8 mouse cellular contexts compared by ENCODE assay signal in the genomic region with DNA sequence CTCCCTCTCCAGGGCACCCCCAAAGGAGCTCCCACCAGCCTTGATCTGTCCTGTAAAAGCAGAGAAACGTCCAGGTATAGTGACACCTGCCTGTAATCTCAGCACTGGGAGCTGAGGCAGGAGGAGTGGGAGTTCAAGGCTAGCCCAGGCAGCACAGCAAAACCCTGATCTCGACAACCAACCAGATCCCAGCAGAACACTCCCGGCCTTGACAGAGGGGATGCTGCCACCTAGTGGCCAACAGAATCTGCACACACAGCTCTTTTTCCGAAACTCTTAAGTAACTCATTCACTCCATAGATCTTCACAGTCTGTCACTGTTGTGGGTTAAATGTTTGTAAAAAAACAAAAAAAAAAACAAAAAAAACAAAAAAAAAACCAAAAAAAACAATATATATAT. TPM values are rescaled to one million over a fixed set of nuclear protein-coding genes. Genes with fewer than 3 reads are reported as not detected.
DNase-seq lines count a peak whose midpoint lies in the region; ATAC-seq and TF ChIP-seq lines count a peak whose summit lies in the region.

No protein-coding gene starts in this region.

- H3K36me3 ChIP-seq in kidney, adult 2 months (ENCODE audit: control insufficient read depth, insufficient read depth, low read length): no peaks in the 10 kb centered on the region
- H3K36me3 ChIP-seq in limb, embryonic 11.5 days (ENCODE audit: control insufficient read depth, insufficient read depth, low read length): no peaks in the 10 kb centered on the region

- no peaks in the 10 kb centered on the region for H3K27me3 ChIP-seq in kidney, adult 2 months (replicated peaks; ENCODE audit: control insufficient read depth, insufficient read depth, low read length)
- no peaks in the 10 kb centered on the region for H3K27me3 ChIP-seq in limb, embryonic 11.5 days (ENCODE audit: control insufficient read depth, insufficient read depth, low read length)

- H3K4me2 ChIP-seq in limb, embryonic 11.5 days (ENCODE audit: low read depth, severe bottlenecking): no peak overlapping the region

- peak; percentile 94 for TF ChIP-seq CTCF in kidney, adult 2 months (conservative IDR thresholded peaks at IDR 0.05; ENCODE audit: insufficient read depth, insufficient read length, low read depth, low read length)

- no peaks in the 10 kb centered on the region for H3K4me1 ChIP-seq in kidney, adult 2 months (ENCODE audit: control insufficient read depth, insufficient read depth, low read length)
- no peaks in the 10 kb centered on the region for H3K4me1 ChIP-seq in limb, embryonic 11.5 days (ENCODE audit: control insufficient read depth, insufficient read depth, low read length)

- H3K27ac ChIP-seq in kidney, adult 2 months (ENCODE audit: insufficient read depth, low read depth, low read length): no peak overlapping the region
- H3K27ac ChIP-seq in limb, embryonic 11.5 days (replicated peaks; ENCODE audit: low read depth, low read length): no peak overlapping the region

- TF ChIP-seq POLR2A in kidney, adult 2 months (IDR thresholded peaks at IDR 0.05; ENCODE audit: low read depth, low read length): no peak

- H3K4me3 ChIP-seq in kidney, adult 2 months (ENCODE audit: insufficient read depth, low read depth, low read length): no peak overlapping the region
- H3K4me3 ChIP-seq in limb, embryonic 11.5 days (ENCODE audit: low read depth, low read length): no peak overlapping the region

- DNase-seq in 3134 (ENCODE audit: extremely low read depth, insufficient read length, low spot score): peak; percentile 47
- DNase-seq in adrenal gland, adult (ENCODE audit: inconsistent age in 2 of 2, low spot score in 1 of 2): peak; percentile 73 to 90
- DNase-seq in embryo, embryonic 10 days (ENCODE audit: low spot score): peak; percentile 86
- peak; percentile 73 for DNase-seq in gastrocnemius, postnatal 10 days
- DNase-seq in kidney, adult 2 months: peak; percentile 83
- DNase-seq in limb, embryonic 11.5 days (ENCODE audit: low spot score): peak; percentile 85
- DNase-seq in naive thymus-derived CD4-positive, alpha-beta T cell, adult 2 months (ENCODE audit: low read depth): peak; percentile 88
- peak; percentile 50 to 73 for DNase-seq in spleen, postnatal 14 days (ENCODE audit: low spot score in 2 of 2)

- no peaks in the 10 kb centered on the region for H3K9me3 ChIP-seq in limb, embryonic 11.5 days (ENCODE audit: control insufficient read depth, low read length)

- 7% methylated on average over 4 of the region's 4 CpGs for WGBS in kidney, adult 2 months
- 10% methylated on average over 4 of the region's 4 CpGs for WGBS in limb, embryonic 11.5 days

- ATAC-seq in limb, embryonic 11.5 days (ENCODE audit: insufficient number of reproducible peaks, low FRiP score, low TSS enrichment, low read depth): peak; percentile 21; the same call in 1 of the 2 replicates

- no peak overlapping the region for H3K9ac ChIP-seq in limb, embryonic 11.5 days (ENCODE audit: low read length)

RNA-seq across cellular contexts. Expression of a gene that starts 12.2 kb away (rescaled TPM):
- 1 to 10 TPM; 8.3 to 9.0 TPM for total RNA-seq in gastrocnemius, postnatal 10 days (2021)
- 20.1 and 22.2 TPM in 2 replicates for polyA plus RNA-seq in kidney, adult 2 months (2012; rRNA removed)
- polyA plus RNA-seq in limb, embryonic 11.5 days (2014; fragmentation: Nextera tagmentation; extraction: Ambion mirVana): 4.1 and 4.6 TPM in 2 replicates

RNA-seq across cellular contexts. Expression of a gene that starts 28.3 kb away (rescaled TPM):
- 1 to 10 TPM; 4.1 to 6.2 TPM for total RNA-seq in gastrocnemius, postnatal 10 days (2021)
- 6.2 and 6.4 TPM in 2 replicates for polyA plus RNA-seq in kidney, adult 2 months (2012; rRNA removed)
- polyA plus RNA-seq in limb, embryonic 11.5 days (2014; fragmentation: Nextera tagmentation; extraction: Ambion mirVana): 16.4 and 20.6 TPM in 2 replicates

RNA-seq across cellular contexts. Expression of a gene that starts 42.4 kb away (rescaled TPM):
- total RNA-seq in gastrocnemius, postnatal 10 days (2021): under 1 TPM in 1 of 2 experiments, not detected in 1; 0.11 TPM
- polyA plus RNA-seq in kidney, adult 2 months (2012; rRNA removed): not detected in 2 replicates
- polyA plus RNA-seq in limb, embryonic 11.5 days (2014; fragmentation: Nextera tagmentation; extraction: Ambion mirVana): not detected in 2 replicates
